Mouse (Mus musculus) forebrain, embryonic 15.5 days (tissue): ENCODE results near the gene Fxr2. TPM values are rescaled to one million over a fixed set of nuclear protein-coding genes. Genes with fewer than 3 reads are reported as not detected.
A peak's percentile ranks its signal among the peaks of the same experiment; 100 is the strongest.

Source experiments
- ATAC-seq: fragments of 200-750 bp; cut with Nextera tagmentation; replicated peaks from 2 replicates; pipeline ENCODE4 v1.8.0; 2017; ENCODE audit warnings: mild to moderate bottlenecking, moderate TSS enrichment, moderate library complexity
- H3K27ac ChIP-seq: fragments of 300-500 bp; sonication (generic); replicated peaks from 2 replicates; pipeline ENCODE4 v1.5.1; 2015; ENCODE audit warnings: mild to moderate bottlenecking, inconsistent platforms
- H3K27me3 ChIP-seq: fragments of 300-500 bp; sonication (generic); 2 replicates; pipeline ENCODE4 v1.6.1; 2015; ENCODE audit warnings: inconsistent platforms
- H3K36me3 ChIP-seq: fragments of 300-500 bp; sonication (generic); 2 replicates; pipeline ENCODE4 v1.6.1; 2015; ENCODE audit warnings: mild to moderate bottlenecking, inconsistent platforms
- H3K4me1 ChIP-seq: fragments of 300-500 bp; sonication (generic); 2 replicates; pipeline ENCODE4 v1.6.1; 2015; ENCODE audit warnings: inconsistent platforms
- H3K4me2 ChIP-seq: fragments of 300-500 bp; sonication (generic); replicated peaks from 2 replicates; pipeline ENCODE4 v1.6.1; 2015; ENCODE audit warnings: mild to moderate bottlenecking, inconsistent platforms
- H3K4me3 ChIP-seq: fragments of 300-500 bp; sonication (generic); 2 replicates; pipeline ENCODE4 v1.5.1; 2015; ENCODE audit warnings: mild to moderate bottlenecking, inconsistent platforms
- H3K9ac ChIP-seq: fragments of 300-500 bp; sonication (generic); replicated peaks from 2 replicates; pipeline ENCODE4 v1.6.1; 2015; ENCODE audit warnings: mild to moderate bottlenecking, inconsistent platforms
- H3K9me3 ChIP-seq: fragments of 300-500 bp; sonication (generic); 2 replicates; pipeline ENCODE4 v1.6.1; 2016; ENCODE audit warnings: inconsistent platforms
- WGBS: fragments of 180-500 bp; shearing (Covaris S2); methylation state at CpG from one replicate; pipeline ENCODE4 v1.1.7; 2015; ENCODE audit warnings: mixed read lengths; 5-methylcytosine and 5-hydroxymethylcytosine counted together
- polyA plus RNA-seq: library from polyadenylated mRNA; unstranded; fragments of >200 nt; fragmentation: Nextera tagmentation; extraction: Ambion mirVana; gene quantifications from 2 replicates; pipeline ENCODE4 v1.2.1, GENCODE M21; 2015

Gene Fxr2
- polyA plus RNA-seq, 1 experiment from 2014 or later, result 41.0 TPM

DNA sequence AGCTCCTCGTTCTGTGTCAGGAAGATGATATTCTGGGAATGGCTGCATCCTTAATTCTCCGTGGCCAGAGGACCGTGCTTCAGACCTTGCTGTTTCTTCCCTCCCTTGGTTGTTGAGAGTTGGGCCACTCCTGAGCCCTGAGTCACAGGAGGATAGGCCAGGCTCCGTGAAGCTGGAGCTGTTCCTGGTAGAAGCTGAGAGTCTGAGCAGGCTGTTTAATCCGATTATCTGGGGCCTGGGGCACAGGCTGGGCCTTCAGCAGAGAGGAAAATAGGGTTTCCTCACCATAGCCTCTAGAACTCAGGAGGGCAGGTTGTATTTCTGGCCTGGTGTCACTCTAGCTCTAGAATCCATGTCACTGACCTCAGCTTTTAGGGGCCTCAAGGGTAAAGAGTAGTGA is 20.6 kb downstream of the Fxr2 start:
- H3K9me3 ChIP-seq, result no peaks in the 10 kb centered on the region
- H3K4me1 ChIP-seq, result peaks cover 10% of the 10 kb centered on the region
- no peak overlapping the region for H3K27ac ChIP-seq
- peaks cover 71% of the 10 kb centered on the region for H3K36me3 ChIP-seq
- no peak for ATAC-seq
- 65% methylated on average over 5 of the region's 5 CpGs for WGBS
- H3K4me3 ChIP-seq, result no peak overlapping the region
- H3K9ac ChIP-seq, result no peak overlapping the region
- no peaks in the 10 kb centered on the region for H3K27me3 ChIP-seq
- no peak overlapping the region for H3K4me2 ChIP-seq

GRCm38 (mm10) chr11:69654760-69655159 is 22.0 kb downstream of the Fxr2 start:
- Histone ChIP-seq H3K4me2 (no peak overlapping the region), H3K4me3 (no peak overlapping the region), H3K27ac (0 out of 2 replicates have a peak overlapping the region, but pooled peaks have one; percentile 27), H3K27me3 (no peaks in the 10 kb centered on the region), H3K36me3 (peaks cover 68% of the 10 kb centered on the region), H3K4me1 (peaks cover 10% of the 10 kb centered on the region), H3K9me3 (no peaks in the 10 kb centered on the region), H3K9ac (no peak overlapping the region)
- WGBS, result 51% methylated on average over 9 of the region's 9 CpGs
- no peak for ATAC-seq

GRCm38 (mm10) chr11:69655264-69656064 is 22.7 kb downstream of the Fxr2 start, which contains the start of gene Sox15:
Sox15 (plus strand) TSS chr11:69655314.
- peak; percentile 73 for ATAC-seq
- no peak within 1 kb of the TSS for H3K4me3 ChIP-seq
- no peak within 1 kb of the TSS for H3K4me2 ChIP-seq
- no peak within 1 kb of the TSS for H3K9ac ChIP-seq
- peaks cover 10% of the 10 kb centered on the region for H3K4me1 ChIP-seq
- H3K27ac ChIP-seq, result 0 out of 2 replicates have a peak within 1 kb of the TSS, but pooled peaks have one; percentile 27
- no peaks in the 10 kb centered on the region for H3K9me3 ChIP-seq
- 24% methylated on average over 34 of the region's 34 CpGs for WGBS
- no peaks in the 10 kb centered on the region for H3K27me3 ChIP-seq
- peaks cover 61% of the 10 kb centered on the region for H3K36me3 ChIP-seq

DNA sequence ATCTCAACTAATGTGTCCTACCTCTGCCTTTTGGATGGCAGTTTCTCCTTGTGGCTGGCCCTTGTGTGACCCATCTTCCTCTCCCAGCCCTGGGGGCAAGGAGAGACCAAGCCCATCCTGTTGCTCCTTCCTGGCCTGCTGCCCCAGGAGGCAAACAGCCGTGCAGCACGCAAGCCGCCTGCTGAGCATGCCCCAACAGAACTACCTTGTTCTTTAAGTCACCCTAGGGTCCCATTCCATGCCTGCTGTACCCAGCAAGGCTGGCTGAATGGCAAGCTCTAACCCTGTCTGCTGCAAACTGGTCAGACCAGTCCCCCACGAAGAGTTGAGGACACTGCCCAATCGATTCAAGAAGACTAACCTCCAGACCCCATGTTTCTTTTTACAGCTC is 23.3 kb downstream of the Fxr2 start:
- no peak overlapping the region for H3K4me3 ChIP-seq
- no peak overlapping the region for H3K4me2 ChIP-seq
- H3K27ac ChIP-seq, result no peak overlapping the region
- H3K36me3 ChIP-seq, result peaks cover 55% of the 10 kb centered on the region
- 91% methylated on average over 5 of the region's 5 CpGs for WGBS
- peaks cover 15% of the 10 kb centered on the region for H3K4me1 ChIP-seq
- H3K9ac ChIP-seq, result no peak overlapping the region
- no peaks in the 10 kb centered on the region for H3K27me3 ChIP-seq
- ATAC-seq, result 0 out of 2 replicates have a peak, but pooled peaks have one; percentile 4
- H3K9me3 ChIP-seq, result no peaks in the 10 kb centered on the region

- Histone ChIP-seq H3K36me3 (peaks cover 47% of the 10 kb centered on the region), H3K9me3 (no peaks in the 10 kb centered on the region), H3K27me3 (no peaks in the 10 kb centered on the region), H3K4me3 (no peak overlapping the region), H3K4me2 (no peak overlapping the region), H3K27ac (no peak overlapping the region), H3K9ac (no peak overlapping the region), H3K4me1 (peaks cover 23% of the 10 kb centered on the region)
- no peak for ATAC-seq
- WGBS, result 82% methylated on average over 10 of the region's 10 CpGs
These were observed 24.0 kb downstream of the Fxr2 start for GRCm38 (mm10) chr11:69656617-69657461.

DNA sequence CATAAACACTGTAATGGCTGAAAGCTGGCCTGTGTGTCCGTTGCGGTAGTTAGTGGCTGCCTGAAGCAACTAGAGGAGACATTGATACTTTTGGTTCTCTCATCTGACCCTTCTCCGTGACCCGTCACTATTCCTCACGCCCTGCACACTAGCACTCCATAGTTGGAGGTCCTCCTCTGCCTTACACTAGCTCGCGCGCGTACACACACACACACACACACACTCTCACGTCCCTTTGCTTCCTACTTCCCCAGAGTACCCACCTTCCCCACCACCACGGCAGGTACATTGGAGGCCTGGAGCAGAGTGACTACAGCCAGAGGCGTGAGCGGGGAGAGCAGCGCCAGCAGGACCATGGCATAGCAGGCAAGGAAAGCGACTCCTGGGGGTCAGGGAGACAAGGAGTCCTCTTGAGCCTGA is 24.7 kb downstream of the Fxr2 start:
- no peak for ATAC-seq
- no peak overlapping the region for H3K4me2 ChIP-seq
- H3K27ac ChIP-seq, result no peak overlapping the region
- H3K4me1 ChIP-seq, result peaks cover 23% of the 10 kb centered on the region
- no peak overlapping the region for H3K9ac ChIP-seq
- no peaks in the 10 kb centered on the region for H3K27me3 ChIP-seq
- H3K4me3 ChIP-seq, result no peak overlapping the region
- 81% methylated on average over 15 of the region's 15 CpGs for WGBS
- peaks cover 40% of the 10 kb centered on the region for H3K36me3 ChIP-seq
- H3K9me3 ChIP-seq, result no peaks in the 10 kb centered on the region

DNA sequence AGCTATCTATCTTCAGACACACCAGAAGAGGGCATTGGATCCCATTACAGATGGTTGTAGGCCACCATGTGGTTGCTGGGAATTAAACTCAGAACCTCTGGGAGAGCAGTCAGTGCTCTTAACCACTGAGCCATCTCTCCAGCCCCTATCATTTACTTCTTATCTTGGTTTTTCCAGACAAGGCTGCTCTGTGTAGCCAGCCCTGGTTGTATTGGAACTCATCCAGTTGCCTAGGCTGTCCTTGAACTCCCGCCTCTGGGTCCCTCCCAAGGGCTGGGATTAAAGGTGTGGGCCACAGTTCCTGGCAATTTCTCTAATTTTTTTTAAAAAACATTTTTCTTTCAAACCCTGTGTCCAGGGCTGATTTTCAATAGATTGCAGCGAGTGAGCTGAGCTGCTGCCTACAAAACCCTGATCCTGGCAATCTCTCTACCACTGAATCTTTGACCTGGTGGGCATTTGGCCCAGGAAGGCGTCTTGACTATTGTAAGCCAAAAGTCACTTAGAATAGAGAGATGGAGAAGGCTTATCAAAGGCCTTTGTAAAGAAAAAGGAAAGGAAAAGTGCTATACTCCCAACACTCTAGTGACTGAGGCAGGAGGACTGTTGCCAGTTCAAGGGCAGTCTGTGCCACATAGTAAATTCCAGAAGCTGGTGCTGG is 28.6 kb downstream of the Fxr2 start:
- Histone ChIP-seq H3K4me1 (peaks cover 23% of the 10 kb centered on the region), H3K36me3 (peaks cover 55% of the 10 kb centered on the region), H3K4me2 (peak overlapping the region; percentile 58), H3K27me3 (no peaks in the 10 kb centered on the region), H3K27ac (peak overlapping the region; percentile 96), H3K4me3 (peak overlapping the region; percentile 66), H3K9ac (peak overlapping the region; percentile 66), H3K9me3 (no peaks in the 10 kb centered on the region)
- ATAC-seq, result no peak
- 77% methylated on average over 3 of the region's 3 CpGs for WGBS

GRCm38 (mm10) chr11:69662213-69662966 is 29.6 kb downstream of the Fxr2 start, which contains the start of gene Mpdu1:
Mpdu1 (minus strand) TSS chr11:69662642.
- H3K4me3 ChIP-seq, result peak within 1 kb of the TSS; percentile 66
- H3K4me1 ChIP-seq, result peaks cover 20% of the 10 kb centered on the region
- ATAC-seq, result peak; percentile 96
- H3K36me3 ChIP-seq, result peaks cover 52% of the 10 kb centered on the region
- H3K9me3 ChIP-seq, result no peaks in the 10 kb centered on the region
- H3K27ac ChIP-seq, result peak within 1 kb of the TSS; percentile 96
- peak within 1 kb of the TSS; percentile 66 for H3K9ac ChIP-seq
- under 1% methylated on average over 48 of the region's 48 CpGs for WGBS
- peak within 1 kb of the TSS; percentile 58 for H3K4me2 ChIP-seq
- H3K27me3 ChIP-seq, result no peaks in the 10 kb centered on the region

DNA sequence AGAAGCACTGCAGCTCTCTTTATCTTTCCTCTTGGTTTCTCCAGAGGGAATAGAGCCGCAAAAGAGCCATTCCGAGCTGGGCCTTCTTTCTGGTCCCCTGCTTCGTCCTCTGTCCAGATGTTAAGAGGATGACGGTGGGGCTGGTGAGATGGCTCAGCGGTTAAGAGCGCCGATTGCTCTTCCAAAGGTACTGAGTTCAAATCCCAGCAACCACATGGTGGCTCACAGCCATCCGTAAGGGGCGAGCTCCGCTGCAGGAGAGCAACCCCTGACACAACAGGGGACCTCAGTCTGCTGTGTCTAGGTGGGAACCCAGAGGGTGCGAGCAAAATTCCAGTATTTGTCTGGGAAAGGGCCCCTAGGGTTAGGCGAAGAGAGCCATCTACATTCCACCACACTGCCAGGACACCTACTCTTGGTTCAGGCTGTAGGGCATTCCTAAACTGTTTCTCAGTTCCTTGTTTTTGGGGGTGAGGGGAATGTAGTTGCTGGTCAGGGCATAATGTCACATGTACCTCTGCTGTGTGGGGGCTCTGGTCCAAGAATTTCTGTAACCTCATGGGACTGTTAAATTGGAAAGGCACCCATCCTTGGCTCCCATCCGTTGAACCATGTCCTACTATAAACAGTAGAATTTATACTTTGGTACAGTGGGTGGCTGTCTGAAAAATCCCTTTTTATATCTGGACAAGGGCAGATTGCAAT is 30.3 kb downstream of the Fxr2 start:
- Histone ChIP-seq H3K4me3 (peak overlapping the region; percentile 66), H3K4me1 (peaks cover 20% of the 10 kb centered on the region), H3K9me3 (no peaks in the 10 kb centered on the region), H3K27ac (peak overlapping the region; percentile 96), H3K36me3 (peaks cover 52% of the 10 kb centered on the region), H3K9ac (peak overlapping the region; percentile 66), H3K27me3 (no peaks in the 10 kb centered on the region), H3K4me2 (peak overlapping the region; percentile 58)
- WGBS, result 72% methylated on average over 13 of the region's 13 CpGs
- ATAC-seq, result peak; percentile 28

- Histone ChIP-seq H3K4me1 (peaks cover 22% of the 10 kb centered on the region), H3K4me2 (no peak overlapping the region), H3K36me3 (peaks cover 52% of the 10 kb centered on the region), H3K27me3 (no peaks in the 10 kb centered on the region), H3K27ac (peak overlapping the region; percentile 96; the same call in 1 of the 2 replicates), H3K9me3 (no peaks in the 10 kb centered on the region), H3K4me3 (no peak overlapping the region), H3K9ac (no peak overlapping the region)
- 86% methylated on average over 6 of the region's 6 CpGs for WGBS
- ATAC-seq, result no peak
These were observed 31.0 kb downstream of the Fxr2 start for GRCm38 (mm10) chr11:69663795-69664194.

DNA sequence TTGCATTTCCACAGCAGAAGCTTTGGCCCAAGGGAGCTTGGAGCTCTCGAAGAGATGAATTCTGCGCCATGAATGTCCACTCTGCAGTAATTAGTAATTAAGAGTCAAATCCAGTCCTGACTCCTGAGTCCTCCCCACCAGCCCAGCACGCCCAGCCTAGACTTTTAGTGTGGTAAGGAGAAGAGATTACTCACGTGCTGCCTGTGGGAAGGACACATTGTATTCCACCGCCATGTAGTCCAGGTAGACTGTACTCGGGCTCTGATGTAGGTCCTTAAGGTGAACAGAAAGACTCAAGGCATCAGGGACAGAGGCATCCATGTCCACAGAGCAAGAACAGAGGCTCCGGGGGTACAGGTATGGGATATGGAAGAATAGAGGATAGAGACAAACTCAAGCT is 32.1 kb downstream of the Fxr2 start:
- H3K9ac ChIP-seq, result no peak overlapping the region
- H3K27ac ChIP-seq, result no peak overlapping the region
- H3K4me2 ChIP-seq, result no peak overlapping the region
- no peaks in the 10 kb centered on the region for H3K27me3 ChIP-seq
- H3K9me3 ChIP-seq, result no peaks in the 10 kb centered on the region
- no peak overlapping the region for H3K4me3 ChIP-seq
- H3K4me1 ChIP-seq, result peaks cover 31% of the 10 kb centered on the region
- no peak for ATAC-seq
- WGBS, result 91% methylated on average over 7 of the region's 7 CpGs
- H3K36me3 ChIP-seq, result peaks cover 58% of the 10 kb centered on the region
